Mouse (Mus musculus) liver, embryonic 15.5 days (tissue): ENCODE results near the gene Gm10135. TPM values are rescaled to one million over a fixed set of nuclear protein-coding genes. Genes with fewer than 3 reads are reported as not detected.
"Not testable (repeated sequence)": the region's sequence is repeated elsewhere in the genome, so short reads cannot be mapped to it uniquely, and the experiment has no call there.

Source experiments
- ATAC-seq: fragments of 200-750 bp; cut with Nextera tagmentation; 2 replicates; pipeline ENCODE4 v1.8.0; 2017; ENCODE audit warnings: moderate number of reproducible peaks, mild to moderate bottlenecking, moderate library complexity; ENCODE audit not compliant: insufficient read depth
- H3K27ac ChIP-seq: fragments of 300-500 bp; sonication (generic); replicated peaks from 2 replicates; pipeline ENCODE4 v1.5.1; 2015; ENCODE audit warnings: mild to moderate bottlenecking, inconsistent platforms
- H3K27me3 ChIP-seq: fragments of 300-500 bp; sonication (generic); 2 replicates; pipeline ENCODE4 v1.6.1; 2015; ENCODE audit warnings: mild to moderate bottlenecking, inconsistent platforms
- H3K36me3 ChIP-seq: fragments of 300-500 bp; sonication (generic); replicated peaks from 2 replicates; pipeline ENCODE4 v1.6.1; 2015; ENCODE audit warnings: moderate library complexity, mild to moderate bottlenecking, inconsistent platforms
- H3K4me1 ChIP-seq: fragments of 300-500 bp; sonication (generic); replicated peaks from 2 replicates; pipeline ENCODE4 v1.6.1; 2015; ENCODE audit warnings: inconsistent platforms
- H3K4me2 ChIP-seq: fragments of 300-500 bp; sonication (generic); 2 replicates; pipeline ENCODE4 v1.6.1; 2015; ENCODE audit warnings: moderate library complexity, mild to moderate bottlenecking, inconsistent platforms
- H3K4me3 ChIP-seq: fragments of 300-500 bp; sonication (generic); replicated peaks from 2 replicates; pipeline ENCODE4 v1.5.1; 2015; ENCODE audit warnings: mild to moderate bottlenecking, inconsistent platforms
- H3K9ac ChIP-seq: fragments of 300-500 bp; sonication (generic); 2 replicates; pipeline ENCODE4 v1.6.1; 2015; ENCODE audit warnings: moderate library complexity, mild to moderate bottlenecking, inconsistent platforms
- H3K9me3 ChIP-seq: fragments of 300-500 bp; sonication (generic); replicated peaks from 2 replicates; pipeline ENCODE4 v1.6.1; 2016; ENCODE audit warnings: inconsistent platforms
- WGBS: fragments of 180-500 bp; shearing (Covaris S2); methylation state at CpG from one replicate; pipeline ENCODE4 v1.1.7; 2015; ENCODE audit warnings: mixed read lengths; ENCODE audit not compliant: insufficient replicate concordance; 5-methylcytosine and 5-hydroxymethylcytosine counted together
- polyA plus RNA-seq: library from polyadenylated mRNA; unstranded; fragments of >200 nt; fragmentation: Nextera tagmentation; extraction: Ambion mirVana; gene quantifications from 2 replicates; pipeline ENCODE4 v1.2.1, GENCODE M21; 2015

The Gm10135 gene
- polyA plus RNA-seq, 1 experiment from 2014 or later: not detected

DNA sequence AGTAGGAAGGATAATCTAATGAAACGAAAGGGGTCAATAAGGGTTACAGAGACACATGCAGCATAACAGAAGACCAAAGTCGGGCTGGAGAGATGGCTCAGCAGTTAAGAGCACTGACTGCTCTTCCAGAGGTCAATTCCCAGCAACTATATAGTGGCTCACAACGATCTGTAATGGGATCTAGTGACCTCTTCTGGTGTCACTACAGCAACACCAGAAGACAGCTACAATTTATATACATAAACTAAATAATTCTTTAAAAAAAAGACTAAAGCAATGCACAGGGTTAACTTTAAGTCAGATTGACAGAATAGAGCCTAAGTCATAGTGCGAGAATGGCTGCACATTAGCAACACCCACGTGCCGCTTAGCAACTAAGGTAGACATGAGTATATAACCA, 14.4 kb downstream of the Gm10135 start:
- Histone ChIP-seq H3K27ac (no peak overlapping the region), H3K9ac (no peak overlapping the region), H3K9me3 (no peaks in the 10 kb centered on the region), H3K4me1 (no peaks in the 10 kb centered on the region), H3K36me3 (peaks cover 6% of the 10 kb centered on the region; the same call in 1 of the 2 replicates), H3K4me2 (no peak overlapping the region), H3K27me3 (no peaks in the 10 kb centered on the region), H3K4me3 (no peak overlapping the region)
- WGBS: 71% methylated on average over 6 of the region's 6 CpGs
- no peak for ATAC-seq

DNA sequence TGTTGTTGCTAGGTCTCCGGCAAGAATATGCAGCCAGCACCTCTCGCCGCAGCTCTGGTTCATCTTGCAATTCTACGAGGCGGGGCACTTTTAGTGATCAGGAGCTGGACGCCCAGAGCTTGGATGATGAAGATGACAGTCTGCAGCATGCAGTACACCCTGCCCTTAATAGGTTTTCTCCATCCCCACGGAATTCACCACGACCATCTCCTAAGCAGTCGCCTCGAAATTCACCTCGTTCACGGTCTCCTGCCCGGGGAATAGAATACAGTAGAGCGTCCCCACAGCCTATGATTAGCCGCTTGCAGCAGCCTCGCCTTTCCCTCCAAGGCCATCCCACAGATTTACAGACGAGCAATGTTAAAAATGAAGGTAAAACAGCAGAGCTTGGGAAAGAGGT, 17.2 kb downstream of the Gm10135 start:
- no peaks in the 10 kb centered on the region for H3K9me3 ChIP-seq

DNA sequence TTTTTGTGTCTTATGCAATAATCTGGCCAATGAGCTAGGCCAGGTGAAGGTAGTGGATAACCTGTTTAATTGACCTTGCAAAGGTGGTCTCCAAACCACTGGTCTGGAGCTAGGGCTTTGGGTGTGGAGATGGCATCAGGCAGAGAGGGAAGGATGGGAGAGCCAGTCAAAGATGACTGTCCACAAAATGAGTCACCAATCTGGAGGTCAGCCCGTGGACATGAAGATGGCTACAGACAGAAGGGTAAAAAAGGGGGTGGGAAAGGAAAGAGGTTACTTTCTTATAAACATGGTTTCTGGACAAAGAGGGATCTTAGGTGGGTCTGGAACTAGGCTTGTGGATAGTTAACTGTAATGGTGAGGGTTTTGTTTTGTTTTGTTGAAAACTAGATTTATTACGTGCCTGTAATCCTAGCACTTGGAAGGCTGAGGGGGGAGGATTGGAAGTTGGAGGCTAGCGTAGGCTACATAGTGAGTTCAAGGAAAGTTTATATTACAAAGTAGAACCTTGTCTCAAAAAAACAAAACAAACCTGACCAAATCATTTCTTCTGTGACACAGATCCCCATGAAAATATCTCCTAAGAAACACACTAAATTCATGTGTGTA, 20.4 kb downstream of the Gm10135 start:
- H3K9me3 ChIP-seq: no peaks in the 10 kb centered on the region
- ATAC-seq: no peak
- H3K4me3 ChIP-seq: no peak overlapping the region
- WGBS: 66% methylated on average over 3 of the region's 3 CpGs
- no peak overlapping the region for H3K27ac ChIP-seq
- H3K9ac ChIP-seq: no peak overlapping the region
- no peaks in the 10 kb centered on the region for H3K4me1 ChIP-seq
- H3K27me3 ChIP-seq: no peaks in the 10 kb centered on the region
- no peak overlapping the region for H3K4me2 ChIP-seq
- 0 out of 2 replicates have a peak, but pooled peaks cover 3% of the 10 kb centered on the region for H3K36me3 ChIP-seq

More for the DNA sequence above, 17.2 kb downstream of the Gm10135 start:
- Histone ChIP-seq H3K9ac (no peak overlapping the region), H3K27me3 (no peaks in the 10 kb centered on the region), H3K36me3 (0 out of 2 replicates have a peak, but pooled peaks cover 6% of the 10 kb centered on the region), H3K4me1 (no peaks in the 10 kb centered on the region), H3K27ac (no peak overlapping the region), H3K4me3 (no peak overlapping the region), H3K4me2 (no peak overlapping the region)
- no peak for ATAC-seq
- 82% methylated on average over 17 of the region's 17 CpGs for WGBS

DNA sequence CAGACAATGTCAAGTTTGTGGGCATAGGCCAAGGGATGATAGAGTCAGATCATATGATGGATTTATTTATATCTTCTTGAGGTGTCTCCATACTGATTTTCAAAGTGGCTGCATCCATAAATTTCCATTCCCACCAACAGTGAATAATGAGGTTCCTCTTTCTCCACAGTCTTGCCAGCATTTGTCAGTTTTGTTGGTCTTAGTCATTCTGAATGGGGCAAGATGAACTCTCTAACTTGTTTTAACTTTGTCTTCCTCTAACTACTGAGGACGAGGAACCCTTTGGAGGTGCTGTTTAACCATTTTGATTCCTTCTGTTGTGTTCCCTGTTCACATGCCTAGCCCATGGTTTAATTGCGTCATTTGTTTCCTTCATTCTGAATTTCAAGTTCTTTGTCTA, 24.2 kb downstream of the Gm10135 start:
- no peaks in the 10 kb centered on the region for H3K4me1 ChIP-seq
- no peak for ATAC-seq
- no peak overlapping the region for H3K4me2 ChIP-seq
- no peaks in the 10 kb centered on the region for H3K36me3 ChIP-seq
- WGBS: 66% methylated on average over 2 of the region's 2 CpGs
- H3K9ac ChIP-seq: no peak overlapping the region
- H3K9me3 ChIP-seq: no peaks in the 10 kb centered on the region
- no peak overlapping the region for H3K27ac ChIP-seq
- no peaks in the 10 kb centered on the region for H3K27me3 ChIP-seq
- no peak overlapping the region for H3K4me3 ChIP-seq

DNA sequence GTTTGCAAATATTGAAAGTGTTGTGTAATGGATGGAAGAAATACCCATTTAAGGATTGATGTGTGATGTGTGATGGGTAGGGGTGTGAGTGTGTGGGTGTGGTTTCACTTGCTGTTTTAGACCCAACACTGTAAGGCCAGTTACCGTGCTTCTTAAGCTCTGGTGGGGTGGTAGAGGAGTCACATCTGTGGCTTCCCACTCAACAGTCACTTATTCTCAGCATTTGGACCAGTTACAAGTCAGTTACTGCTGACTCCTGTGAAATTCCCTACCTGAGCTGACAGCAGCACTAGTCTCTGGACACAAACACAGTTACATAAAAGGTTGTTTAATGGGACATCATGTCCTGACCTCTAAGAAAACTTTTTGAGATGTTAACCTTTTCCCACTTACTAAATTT, 26.4 kb downstream of the Gm10135 start:
- WGBS: 66% methylated on average over 1 of the region's 1 CpGs
- Histone ChIP-seq H3K27ac (no peak overlapping the region), H3K9ac (no peak overlapping the region), H3K4me1 (no peaks in the 10 kb centered on the region), H3K27me3 (no peaks in the 10 kb centered on the region), H3K4me2 (no peak overlapping the region), H3K4me3 (no peak overlapping the region), H3K9me3 (no peaks in the 10 kb centered on the region), H3K36me3 (no peaks in the 10 kb centered on the region)
- no peak for ATAC-seq

DNA sequence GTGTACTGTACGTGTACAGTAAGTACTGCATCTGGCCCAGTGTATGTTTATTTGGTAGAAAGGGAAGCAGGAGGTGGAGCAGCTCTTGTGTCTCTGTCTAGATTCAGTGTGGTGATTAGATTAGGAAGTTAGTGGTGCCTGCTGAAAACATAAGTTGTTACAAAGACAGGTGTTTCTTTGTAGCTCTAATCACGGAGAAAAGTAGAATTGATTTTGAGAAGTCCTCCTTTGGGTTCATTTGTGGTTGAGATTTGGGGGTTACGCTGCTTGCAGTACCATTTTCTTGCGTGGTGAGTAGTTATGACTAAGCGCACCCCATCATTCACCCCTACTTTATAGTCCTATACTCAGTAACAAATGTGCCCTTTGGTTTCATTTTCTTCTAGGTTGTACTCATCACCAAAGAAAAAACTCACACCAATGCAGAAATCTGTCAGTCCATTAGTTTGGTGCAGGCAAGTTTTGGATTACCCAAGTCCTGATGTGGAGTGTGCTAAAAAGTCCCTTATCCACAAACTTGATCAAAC, 33.5 kb downstream of the Gm10135 start:
- no peaks in the 10 kb centered on the region for H3K4me1 ChIP-seq
- no peaks in the 10 kb centered on the region for H3K36me3 ChIP-seq
- no peaks in the 10 kb centered on the region for H3K27me3 ChIP-seq
- no peak for ATAC-seq
- WGBS: 76% methylated on average over 5 of the region's 5 CpGs
- no peaks in the 10 kb centered on the region for H3K9me3 ChIP-seq
- no peak overlapping the region for H3K4me3 ChIP-seq
- H3K4me2 ChIP-seq: no peak overlapping the region
- H3K9ac ChIP-seq: no peak overlapping the region
- no peak overlapping the region for H3K27ac ChIP-seq

DNA sequence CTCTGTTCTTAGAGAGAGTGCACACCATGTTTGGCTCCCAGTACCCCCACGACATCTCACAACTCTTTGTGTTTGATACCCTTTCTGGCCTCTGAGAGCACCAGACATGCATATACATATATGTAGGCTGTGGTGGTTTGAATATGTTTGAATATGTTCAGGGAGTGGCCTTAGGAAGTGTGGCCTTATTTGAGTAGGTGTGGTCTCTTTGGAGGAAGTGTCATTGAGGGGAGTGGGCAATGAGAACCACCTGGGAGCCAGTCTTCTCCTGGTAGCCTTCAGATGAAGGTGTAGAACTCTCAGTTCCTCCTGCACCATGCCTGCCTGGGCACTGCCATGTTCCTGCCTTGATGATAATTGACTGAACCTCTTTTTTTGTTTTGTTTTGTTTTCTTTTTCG, 35.2 kb downstream of the Gm10135 start:
- Histone ChIP-seq H3K4me3 (no peak overlapping the region), H3K4me2 (no peak overlapping the region), H3K9ac (no peak overlapping the region), H3K27ac (no peak overlapping the region), H3K36me3 (no peaks in the 10 kb centered on the region), H3K9me3 (no peaks in the 10 kb centered on the region), H3K27me3 (no peaks in the 10 kb centered on the region), H3K4me1 (no peaks in the 10 kb centered on the region)
- no peak for ATAC-seq
- WGBS: 63% methylated on average over 2 of the region's 2 CpGs

DNA sequence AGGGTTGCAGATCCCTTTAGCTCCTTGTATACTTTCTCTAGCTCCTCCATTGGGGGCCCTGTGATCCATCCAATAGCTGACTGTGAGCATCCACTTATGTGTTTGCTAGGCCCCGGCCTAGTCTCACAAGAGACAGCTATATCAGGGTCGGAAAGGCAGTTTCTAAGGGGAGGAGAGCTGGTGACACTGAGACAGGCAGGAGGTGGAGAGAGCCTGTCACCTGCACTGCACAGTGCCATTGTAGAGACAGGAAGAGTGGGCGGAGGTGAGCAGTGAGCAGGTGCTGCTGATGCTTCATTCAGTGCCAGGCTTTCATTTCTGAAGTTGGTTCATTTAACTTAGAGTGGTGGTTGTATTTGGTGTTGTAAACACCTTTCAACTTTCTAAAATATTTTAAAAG, 36.1 kb downstream of the Gm10135 start:
- not testable (repeated sequence) for H3K4me3 ChIP-seq, H3K9me3 ChIP-seq, H3K27me3 ChIP-seq, ATAC-seq, H3K27ac ChIP-seq, H3K4me2 ChIP-seq, H3K9ac ChIP-seq, H3K36me3 ChIP-seq, H3K4me1 ChIP-seq
- 77% methylated on average over 3 of the region's 3 CpGs for WGBS

DNA sequence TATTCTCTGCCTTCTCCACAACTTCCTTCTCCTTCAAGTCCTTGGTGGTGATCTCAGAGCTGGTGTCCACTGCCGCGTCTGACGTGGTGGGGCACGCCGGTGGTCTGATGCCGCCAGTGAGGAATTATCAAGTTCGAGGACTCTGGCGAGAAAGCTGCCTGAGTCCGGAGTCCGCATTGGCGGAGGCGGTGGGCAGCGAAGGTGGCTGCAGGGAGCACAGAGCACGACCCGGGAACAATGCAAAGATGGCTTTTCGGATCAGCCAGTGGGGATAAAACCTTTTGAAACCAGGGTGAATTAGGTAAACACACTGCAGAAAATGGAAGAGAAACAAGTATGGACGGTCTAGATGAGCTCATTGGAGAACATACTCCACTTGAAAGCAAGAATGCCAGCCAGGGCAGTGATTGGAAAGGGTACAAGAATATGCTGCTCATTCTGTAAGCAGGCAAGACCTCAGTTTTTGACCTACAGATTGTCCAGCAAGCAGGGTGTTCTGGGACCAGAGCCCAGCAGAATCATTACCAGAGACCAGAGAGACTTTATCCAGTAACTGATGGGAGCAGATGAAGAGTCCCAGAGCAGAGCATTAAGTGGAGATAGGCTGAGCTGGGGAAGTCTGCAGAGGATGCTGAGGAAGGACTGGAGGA, 41.4 kb downstream of the Gm10135 start:
- WGBS: 82% methylated on average over 17 of the region's 17 CpGs
- Histone ChIP-seq H3K27me3 (no peaks in the 10 kb centered on the region), H3K36me3 (no peaks in the 10 kb centered on the region)

DNA sequence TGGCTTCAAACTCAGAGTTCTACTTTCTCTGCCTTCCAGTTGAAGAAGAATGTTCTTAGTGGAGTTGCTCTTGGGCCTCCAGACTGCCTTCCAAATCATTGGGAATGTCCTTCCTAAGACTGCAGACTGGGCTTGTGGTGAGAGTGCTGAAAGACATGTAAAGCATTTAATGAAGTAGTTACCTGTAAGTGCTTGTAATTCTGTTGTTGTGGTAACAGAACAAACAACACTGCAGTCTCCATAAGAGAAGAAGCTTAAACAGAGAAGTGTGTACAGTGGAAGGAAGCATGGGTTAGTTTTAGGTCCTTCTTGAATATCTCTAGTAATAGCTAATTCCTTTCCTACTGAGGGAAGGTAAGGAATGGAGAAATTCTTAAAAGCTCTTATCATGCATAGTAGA, 47.4 kb downstream of the Gm10135 start:
- no peak overlapping the region for H3K9ac ChIP-seq
- no peaks in the 10 kb centered on the region for H3K4me1 ChIP-seq
- no peak overlapping the region for H3K4me2 ChIP-seq
- no peaks in the 10 kb centered on the region for H3K36me3 ChIP-seq
- no peak overlapping the region for H3K27ac ChIP-seq
- H3K9me3 ChIP-seq: no peaks in the 10 kb centered on the region
- H3K27me3 ChIP-seq: no peaks in the 10 kb centered on the region
- no peak for ATAC-seq
- H3K4me3 ChIP-seq: no peak overlapping the region

More for the DNA sequence above, 41.4 kb downstream of the Gm10135 start:
- H3K4me2 ChIP-seq: no peak overlapping the region
- no peak for ATAC-seq
- H3K27ac ChIP-seq: no peak overlapping the region
- no peak overlapping the region for H3K4me3 ChIP-seq
- no peaks in the 10 kb centered on the region for H3K9me3 ChIP-seq
- H3K9ac ChIP-seq: no peak overlapping the region
- H3K4me1 ChIP-seq: no peaks in the 10 kb centered on the region; the same call in 1 of the 2 replicates

DNA sequence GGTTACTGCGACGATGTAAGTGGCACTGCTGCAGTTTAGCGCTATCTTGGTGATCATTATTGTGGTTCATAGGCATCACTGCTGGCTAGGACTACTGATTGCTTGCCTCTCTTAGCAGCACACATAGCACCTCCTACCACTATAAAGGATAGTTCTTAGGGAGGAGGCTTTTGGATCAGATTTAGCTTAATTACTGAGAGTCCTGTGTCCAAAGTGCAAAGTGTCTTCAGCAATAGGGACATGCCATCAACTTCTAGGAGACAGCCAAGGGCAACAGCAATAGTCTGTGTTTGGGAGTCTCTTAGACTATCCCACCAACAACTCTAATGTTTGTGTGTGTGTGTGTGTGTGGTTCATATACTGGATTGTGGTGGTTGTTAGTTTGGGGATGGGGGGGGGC, 51.7 kb downstream of the Gm10135 start:
- no peaks in the 10 kb centered on the region for H3K36me3 ChIP-seq
- H3K4me2 ChIP-seq: no peak overlapping the region
- H3K27me3 ChIP-seq: no peaks in the 10 kb centered on the region
- no peak overlapping the region for H3K27ac ChIP-seq
- no peaks in the 10 kb centered on the region for H3K9me3 ChIP-seq
- WGBS: 63% methylated on average over 3 of the region's 3 CpGs
- ATAC-seq: no peak
- no peak overlapping the region for H3K9ac ChIP-seq
- no peaks in the 10 kb centered on the region for H3K4me1 ChIP-seq
- H3K4me3 ChIP-seq: no peak overlapping the region
